Mouse (Mus musculus) CH12.LX (cell line): ENCODE data around the gene Kcnab3. TPM values are rescaled to one million over a fixed set of nuclear protein-coding genes. Genes with fewer than 3 reads are reported as not detected.

Experiments used
- DNase-seq: peaks from one replicate; pipeline ENCODE4 v3.0.0-alpha.2; 2013; ENCODE audit errors: extremely low read depth
- H3K27ac ChIP-seq: 2 replicates; pipeline ENCODE4 v1.5.1; 2012; ENCODE audit warnings: low read depth, mild to moderate bottlenecking, control low read depth, moderate library complexity; ENCODE audit not compliant: insufficient read depth
- H3K27me3 ChIP-seq: replicated peaks from 2 replicates; pipeline ENCODE3; 2012; ENCODE audit warnings: inconsistent platforms
- H3K36me3 ChIP-seq, 2 experiments: replicated peaks in 1 of 2; 2 replicates each; pipeline versions ENCODE3 to v1.6.1; 2012; ENCODE audit warnings: inconsistent platforms in 1 of 2, low read length in 1 of 2, mild to moderate bottlenecking in 1 of 2, mixed read lengths in 1 of 2, moderate library complexity in 1 of 2; ENCODE audit not compliant: control insufficient read depth in 1 of 2, insufficient read depth in 1 of 2
- H3K4me1 ChIP-seq, 2 experiments: 2 replicates each; pipeline ENCODE4 v1.6.1; 2012; ENCODE audit warnings: inconsistent platforms in 1 of 2, moderate library complexity in 1 of 2; ENCODE audit not compliant: insufficient read depth in 2 of 2, control insufficient read depth in 1 of 2
- H3K4me2 ChIP-seq: 2 replicates; pipeline ENCODE4 v1.6.1; 2012; ENCODE audit warnings: low read depth, mild to moderate bottlenecking, control low read depth; ENCODE audit not compliant: poor library complexity, insufficient read depth, severe bottlenecking
- H3K4me3 ChIP-seq, 3 experiments: fragments of 150-350 bp in 1 of 3; sonication (generic) in 1 of 3; replicated peaks in 1 of 3; 2 replicates each; pipeline versions ENCODE3 to v1.5.1; 2011 to 2012; ENCODE audit warnings: low read depth in 2 of 3, low read length in 2 of 3, mild to moderate bottlenecking in 2 of 3, moderate library complexity in 2 of 3, control low read depth in 1 of 3, improper control_type of control experiment in 1 of 3, inconsistent platforms in 1 of 3, mixed read lengths in 1 of 3; ENCODE audit not compliant: poor library complexity in 1 of 3
- H3K79me2 ChIP-seq: replicated peaks from 2 replicates; pipeline ENCODE4 v1.6.1; 2012; ENCODE audit warnings: mild to moderate bottlenecking, moderate library complexity; ENCODE audit not compliant: control insufficient read depth, poor library complexity, insufficient read depth, severe bottlenecking; ENCODE audit errors: extremely low read depth
- H3K9ac ChIP-seq: 2 replicates; pipeline ENCODE4 v1.6.1; 2012; ENCODE audit warnings: low read depth, mild to moderate bottlenecking, control low read depth, moderate library complexity; ENCODE audit not compliant: insufficient read depth
- H3K9me3 ChIP-seq: replicated peaks from 2 replicates; pipeline ENCODE3; 2012; ENCODE audit warnings: low read length, inconsistent platforms, mixed read lengths
- BHLHE40 ChIP-seq: IDR thresholded peaks from 2 replicates; pipeline ENCODE4 v1.6.1; 2011; ENCODE audit warnings: mild to moderate bottlenecking, low read depth, low read length, improper control_type of control experiment
- CHD1 ChIP-seq: IDR thresholded peaks from 2 replicates; pipeline ENCODE4 v1.6.1; 2012; ENCODE audit warnings: low read depth, low read length, improper control_type of control experiment, inconsistent platforms
- CHD2 ChIP-seq: IDR thresholded peaks from 2 replicates; pipeline ENCODE4 v1.6.1; 2011; ENCODE audit warnings: low read length, improper control_type of control experiment
- CTCF ChIP-seq, 2 experiments: IDR thresholded peaks in 1 of 2; conservative IDR thresholded peaks in 1 of 2; 2 replicates each; pipeline ENCODE4 v1.5.1; 2011 to 2012; ENCODE audit warnings: low read depth in 2 of 2, low read length in 2 of 2, improper control_type of control experiment in 1 of 2, inconsistent platforms in 1 of 2, mild to moderate bottlenecking in 1 of 2, moderate library complexity in 1 of 2
- E2F4 ChIP-seq: IDR thresholded peaks from 2 replicates; pipeline ENCODE4 v1.6.1; 2011; ENCODE audit warnings: low read depth, low read length, improper control_type of control experiment; ENCODE audit not compliant: insufficient replicate concordance
- ELF1 ChIP-seq: IDR thresholded peaks from 2 replicates; pipeline ENCODE4 v1.6.1; 2014; ENCODE audit warnings: low read depth, mild to moderate bottlenecking, inconsistent platforms, low read length, improper control_type of control experiment
- EP300 ChIP-seq: IDR thresholded peaks from 2 replicates; pipeline ENCODE4 v1.6.1; 2011; ENCODE audit warnings: low read length, improper control_type of control experiment
- ETS1 ChIP-seq: conservative IDR thresholded peaks from 2 replicates; pipeline ENCODE4 v1.6.1; 2012; ENCODE audit warnings: low read depth, mild to moderate bottlenecking, inconsistent platforms, low read length, improper control_type of control experiment, moderate library complexity
- GABPA ChIP-seq: IDR thresholded peaks from 2 replicates; pipeline ENCODE4 v1.6.1; 2012; ENCODE audit warnings: low read depth, low read length, improper control_type of control experiment, inconsistent platforms; ENCODE audit not compliant: insufficient replicate concordance
- HCFC1 ChIP-seq: IDR thresholded peaks from 2 replicates; pipeline ENCODE4 v1.6.1; 2012; ENCODE audit warnings: low read depth, mild to moderate bottlenecking, inconsistent platforms, low read length, improper control_type of control experiment
- IRF4 ChIP-seq: IDR thresholded peaks from 2 replicates; pipeline ENCODE4 v1.6.1; 2014; ENCODE audit warnings: low read depth, mild to moderate bottlenecking, inconsistent platforms, low read length, improper control_type of control experiment
- JUN ChIP-seq: IDR thresholded peaks from 2 replicates; pipeline ENCODE4 v1.6.1; 2011; ENCODE audit warnings: low read depth, mild to moderate bottlenecking, low read length, improper control_type of control experiment, moderate library complexity; ENCODE audit not compliant: insufficient read depth
- JUND ChIP-seq: conservative IDR thresholded peaks from 2 replicates; pipeline ENCODE4 v1.6.1; 2011; ENCODE audit warnings: low read depth, low read length, improper control_type of control experiment
- KAT2A ChIP-seq: IDR thresholded peaks from 2 replicates; pipeline ENCODE4 v1.6.1; 2012; ENCODE audit warnings: low read length, improper control_type of control experiment, inconsistent platforms; ENCODE audit not compliant: insufficient replicate concordance
- MAFK ChIP-seq: IDR thresholded peaks from 2 replicates; pipeline ENCODE4 v1.6.1; 2011; ENCODE audit warnings: low read length, improper control_type of control experiment; ENCODE audit not compliant: insufficient replicate concordance
- MAX ChIP-seq: IDR thresholded peaks from 2 replicates; pipeline ENCODE4 v1.6.1; 2011; ENCODE audit warnings: low read length, improper control_type of control experiment
- MAZ ChIP-seq: IDR thresholded peaks from 2 replicates; pipeline ENCODE4 v1.6.1; 2012; ENCODE audit warnings: low read depth, mild to moderate bottlenecking, inconsistent platforms, low read length, improper control_type of control experiment, moderate library complexity
- MEF2A ChIP-seq: IDR thresholded peaks from 2 replicates; pipeline ENCODE4 v1.6.1; 2014; ENCODE audit warnings: low read depth, mild to moderate bottlenecking, inconsistent platforms, low read length, improper control_type of control experiment, borderline replicate concordance
- MXI1 ChIP-seq: IDR thresholded peaks from 2 replicates; pipeline ENCODE4 v1.6.1; 2011; ENCODE audit warnings: mild to moderate bottlenecking, low read depth, low read length, improper control_type of control experiment
- MYC ChIP-seq: IDR thresholded peaks from 2 replicates; pipeline ENCODE4 v1.6.1; 2011; ENCODE audit warnings: low read depth, mild to moderate bottlenecking, improper control_type of control experiment, low read length
- NELFE ChIP-seq: IDR thresholded peaks from 2 replicates; pipeline ENCODE4 v1.6.1; 2011; ENCODE audit warnings: low read depth, low read length, improper control_type of control experiment
- NRF1 ChIP-seq: IDR thresholded peaks from 2 replicates; pipeline ENCODE4 v1.6.1; 2014; ENCODE audit warnings: low read depth, mild to moderate bottlenecking, inconsistent platforms, low read length, improper control_type of control experiment, moderate library complexity
- PAX5 ChIP-seq: IDR thresholded peaks from 2 replicates; pipeline ENCODE4 v1.6.1; 2012; ENCODE audit warnings: low read length, inconsistent platforms, mixed read lengths
- POLR2A ChIP-seq: IDR thresholded peaks from 2 replicates; pipeline ENCODE4 v1.6.1; 2011; ENCODE audit warnings: low read depth, mild to moderate bottlenecking, improper control_type of control experiment, low read length
- POLR2AphosphoS2 ChIP-seq: IDR thresholded peaks from 2 replicates; pipeline ENCODE4 v1.6.1; 2011; ENCODE audit warnings: low read depth, low read length, improper control_type of control experiment
- RAD21 ChIP-seq: IDR thresholded peaks from 2 replicates; pipeline ENCODE4 v1.6.1; 2011; ENCODE audit warnings: low read depth, mild to moderate bottlenecking, low read length, improper control_type of control experiment, moderate library complexity
- RCOR1 ChIP-seq: conservative IDR thresholded peaks from 2 replicates; pipeline ENCODE4 v1.6.1; 2012; ENCODE audit warnings: low read depth, mild to moderate bottlenecking, inconsistent platforms, low read length, improper control_type of control experiment
- SIN3A ChIP-seq: IDR thresholded peaks from 2 replicates; pipeline ENCODE4 v1.6.1; 2012; ENCODE audit warnings: low read length, improper control_type of control experiment, inconsistent platforms
- SMC3 ChIP-seq: IDR thresholded peaks from 2 replicates; pipeline ENCODE4 v1.6.1; 2011; ENCODE audit warnings: low read depth, low read length, improper control_type of control experiment
- TBP ChIP-seq: conservative IDR thresholded peaks from 2 replicates; pipeline ENCODE4 v1.6.1; 2011; ENCODE audit warnings: low read depth, low read length, improper control_type of control experiment
- TCF12 ChIP-seq: IDR thresholded peaks from 2 replicates; pipeline ENCODE4 v1.6.1; 2014; ENCODE audit warnings: low read depth, mild to moderate bottlenecking, inconsistent platforms, low read length, improper control_type of control experiment
- UBTF ChIP-seq: IDR thresholded peaks from 2 replicates; pipeline ENCODE4 v1.6.1; 2012; ENCODE audit warnings: low read depth, mild to moderate bottlenecking, inconsistent platforms, low read length, improper control_type of control experiment, moderate library complexity
- USF1 ChIP-seq: IDR thresholded peaks from 2 replicates; pipeline ENCODE4 v1.6.1; 2014; ENCODE audit warnings: low read depth, mild to moderate bottlenecking, inconsistent platforms, low read length, improper control_type of control experiment
- USF2 ChIP-seq: conservative IDR thresholded peaks from 2 replicates; pipeline ENCODE4 v1.6.1; 2011; ENCODE audit warnings: low read depth, low read length, improper control_type of control experiment
- ZC3H11A ChIP-seq: IDR thresholded peaks from 2 replicates; pipeline ENCODE4 v1.6.1; 2012; ENCODE audit warnings: low read depth, mild to moderate bottlenecking, inconsistent platforms, low read length, improper control_type of control experiment
- ZKSCAN1 ChIP-seq: IDR thresholded peaks from 2 replicates; pipeline ENCODE4 v1.6.1; 2012; ENCODE audit warnings: low read depth, inconsistent platforms, low read length, improper control_type of control experiment, borderline replicate concordance
- ZMIZ1 ChIP-seq: IDR thresholded peaks from 2 replicates; pipeline ENCODE4 v1.6.1; 2012; ENCODE audit warnings: low read depth, mild to moderate bottlenecking, inconsistent platforms, low read length, improper control_type of control experiment
- ZNF384 ChIP-seq: IDR thresholded peaks from 2 replicates; pipeline ENCODE4 v1.6.1; 2012; ENCODE audit warnings: low read depth, low read length, improper control_type of control experiment, inconsistent platforms
- dilution Hi-C: fragments of 300-500 bp; cut with MboI; formaldehyde crosslinking; loops from 2 replicates; pipeline ENCODE4 v1.14.3; 2020; ENCODE audit warnings: low sequenced_read_pairs; ENCODE audit not compliant: extremely low pct_unique_long_range_greater_than_20kb, extremely low pct_ligation_motif_present
- in situ Hi-C: fragments of 300-500 bp; cut with MboI; formaldehyde crosslinking; loops from 3 replicates; pipeline ENCODE4 v1.14.3; 2019; ENCODE audit warnings: low sequenced_read_pairs, low pct_ligation_motif_present, low pct_unique_long_range_greater_than_20kb, mixed read lengths
- polyA plus RNA-seq: library from polyadenylated mRNA; unstranded; fragments of >175 nt; gene quantifications from 2 replicates; pipeline ENCODE4 v1.2.1, GENCODE M21; 2012; ENCODE audit warnings: low read depth; ENCODE audit not compliant: insufficient read length
- total RNA-seq, 2 experiments: library from RNA; depleted of rRNA; stranded (reverse); fragments of 300-350 nt in 1 of 2; fragments of >200 nt in 1 of 2; gene quantifications; 2 replicates each; pipeline ENCODE4 v1.2.3; 2012 to 2014

Kcnab3 gene
- total and polyA plus RNA-seq, 3 experiments = 0.39 to 1.1 TPM; not detected in 1

DNA sequence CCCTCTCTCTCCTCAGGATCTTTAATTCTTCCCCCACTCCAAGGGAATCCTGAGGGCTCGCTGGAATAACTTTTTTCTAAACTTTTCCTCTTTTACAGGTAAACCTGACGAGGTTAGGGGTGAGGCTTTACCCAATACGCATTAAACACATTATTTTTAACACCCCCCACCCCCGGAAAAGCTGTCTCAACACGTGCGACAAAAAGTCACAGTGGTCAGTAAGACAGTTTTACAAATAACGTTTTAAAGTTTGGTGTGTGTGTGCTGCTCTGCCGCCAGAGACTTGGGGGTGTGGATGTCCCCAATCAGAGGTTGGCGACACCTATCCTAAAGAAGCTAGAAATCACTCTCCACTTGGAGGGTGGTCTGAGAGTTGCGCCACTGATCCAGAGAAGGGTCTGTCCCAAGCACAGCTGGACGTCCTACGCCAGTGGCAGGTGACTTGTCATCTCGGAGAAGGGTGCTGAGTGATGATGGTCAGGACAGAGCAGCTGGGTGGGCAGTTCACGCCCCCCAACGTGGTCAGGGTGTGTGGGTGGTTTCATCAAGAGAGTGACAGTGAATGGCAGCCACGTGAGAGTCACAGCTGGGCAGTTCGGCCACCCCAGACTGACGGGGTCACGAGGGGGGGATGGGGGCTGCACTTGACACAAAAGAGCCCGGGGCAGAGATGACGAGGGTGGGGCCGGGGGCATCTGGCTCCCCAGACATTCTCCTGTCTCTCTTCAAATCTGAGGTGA, 41.7 kb downstream of the Kcnab3 start:
- peak; percentile 43 for DNase-seq
- no peaks in the 10 kb centered on the region for H3K9me3 ChIP-seq
- dilution Hi-C loops (no loop called here), in situ Hi-C loops (loop anchor here (5.0 kb wide), 2 partner anchors 35 to 100 kb away; no protein-coding TSS in a partner anchor)
- H3K27me3 ChIP-seq = no peaks in the 10 kb centered on the region
- H3K9ac ChIP-seq = peak overlapping the region; percentile 100
- peak; percentile 44; the same call in 1 of the 2 replicates for TF ChIP-seq NELFE
- TF ChIP-seq SMC3 = no peak
- no peak; the same call in none of the 2 replicates for TF ChIP-seq CHD2
- no peak for TF ChIP-seq USF2
- TF ChIP-seq ZMIZ1 = no peak
- TF ChIP-seq USF1 = no peak
- no peak for TF ChIP-seq E2F4
- no peak for TF ChIP-seq JUN
- no peak for TF ChIP-seq UBTF
- TF ChIP-seq CTCF (conservative IDR thresholded peaks at IDR 0.05 in 1 of 2, IDR thresholded peaks at IDR 0.05 in 1 of 2; ENCODE audit: low read depth in 2 of 2, low read length in 2 of 2) = no peak
- TF ChIP-seq RAD21 = no peak
- 0 out of 2 replicates have a peak, but pooled peaks have one; percentile 12 for TF ChIP-seq ELF1
- 0 out of 2 replicates have a peak, but pooled peaks have one; percentile 26 for TF ChIP-seq HCFC1
- no peak for TF ChIP-seq RCOR1
- no peak for TF ChIP-seq KAT2A
- peak; percentile 1; the same call in 1 of the 2 replicates for TF ChIP-seq CHD1
- TF ChIP-seq TCF12 = peak; percentile 51
- peak; percentile 53 for TF ChIP-seq MAX
- no peak; the same call in 1 of the 2 replicates for TF ChIP-seq MAZ
- peak; percentile 83 for TF ChIP-seq MXI1
- TF ChIP-seq ZNF384 = no peak
- no peak for TF ChIP-seq PAX5
- no peak for TF ChIP-seq IRF4
- TF ChIP-seq POLR2AphosphoS2 = no peak; the same call in 1 of the 2 replicates
- no peak; the same call in none of the 2 replicates for TF ChIP-seq MEF2A
- no peak; the same call in 1 of the 2 replicates for TF ChIP-seq POLR2A
- no peak for TF ChIP-seq TBP
- TF ChIP-seq NRF1 = no peak
- TF ChIP-seq ETS1 = 0 out of 2 replicates have a peak, but pooled peaks have one; percentile 33
- TF ChIP-seq EP300 = no peak
- TF ChIP-seq MAFK = no peak
- no peak for TF ChIP-seq GABPA
- peak; percentile 79 for TF ChIP-seq SIN3A
- no peak for TF ChIP-seq JUND
- TF ChIP-seq ZC3H11A = no peak
- TF ChIP-seq BHLHE40 = peak; percentile 83
- no peak for TF ChIP-seq ZKSCAN1
- peak; percentile 63; the same call in 1 of the 2 replicates for TF ChIP-seq MYC
- H3K4me2 ChIP-seq = peak overlapping the region; percentile 96
- peaks cover 5 to 39% of the 10 kb centered on the region in 2 experiments for H3K36me3 ChIP-seq
- peak overlapping the region; percentile 49 for H3K27ac ChIP-seq
- peaks cover 7 to 40% of the 10 kb centered on the region in 2 experiments for H3K4me1 ChIP-seq
- H3K4me3 ChIP-seq = peak overlapping the region; percentile 76 to 84 (median 78)
- H3K79me2 ChIP-seq = peaks cover 3% of the 10 kb centered on the region; the same call in 1 of the 2 replicates
